Mouse (Mus musculus) intestine, postnatal 0 days (tissue): ENCODE measurements at regions not wholly inside any gene's neighbourhood (a gene's known extent, or its start where the extent isn't known, plus 50 kb on each side); places are given as distances from the start of the nearest gene placed in this dataset.

Source experiments
- ATAC-seq: fragments of 200-750 bp; cut with Nextera tagmentation; 2 replicates; pipeline ENCODE4 v1.8.0; 2017; ENCODE audit warnings: mild to moderate bottlenecking, moderate TSS enrichment, moderate library complexity
- H3K27ac ChIP-seq: fragments of 300-500 bp; sonication (generic); 2 replicates; pipeline ENCODE4 v1.5.1; 2014; ENCODE audit warnings: mild to moderate bottlenecking, low read depth, low read length, moderate library complexity
- H3K27me3 ChIP-seq: fragments of 300-500 bp; sonication (generic); replicated peaks from 2 replicates; pipeline ENCODE4 v1.6.1; 2014; ENCODE audit warnings: low read length, mixed read lengths; ENCODE audit not compliant: control insufficient read depth, insufficient read depth
- H3K36me3 ChIP-seq: fragments of 300-500 bp; sonication (generic); 2 replicates; pipeline ENCODE4 v1.6.1; 2014; ENCODE audit warnings: mild to moderate bottlenecking, moderate library complexity; ENCODE audit not compliant: control insufficient read depth, insufficient read depth
- H3K4me1 ChIP-seq: fragments of 300-500 bp; sonication (generic); replicated peaks from 2 replicates; pipeline ENCODE4 v1.6.1; 2014; ENCODE audit warnings: antibody characterized with exemption, low read length, mixed read lengths; ENCODE audit not compliant: control insufficient read depth, insufficient read depth
- H3K4me2 ChIP-seq: fragments of 300-500 bp; sonication (generic); replicated peaks from 2 replicates; pipeline ENCODE4 v1.6.1; 2014; ENCODE audit warnings: low read depth, mild to moderate bottlenecking, moderate library complexity
- H3K4me3 ChIP-seq: fragments of 300-500 bp; sonication (generic); 2 replicates; pipeline ENCODE4 v1.5.1; 2014; ENCODE audit warnings: low read depth, low read length
- H3K9ac ChIP-seq: fragments of 300-500 bp; sonication (generic); 2 replicates; pipeline ENCODE4 v1.6.1; 2014; ENCODE audit warnings: mild to moderate bottlenecking, low read depth, low read length
- H3K9me3 ChIP-seq: fragments of 300-500 bp; sonication (generic); 2 replicates; pipeline ENCODE4 v1.6.1; 2016; ENCODE audit warnings: mixed run types; ENCODE audit not compliant: control insufficient read depth
- CTCF ChIP-seq: sonication (generic); IDR thresholded peaks from 2 replicates; pipeline ENCODE4 v1.5.1; 2016; ENCODE audit warnings: low read depth, mild to moderate bottlenecking, control low read depth, antibody characterized with exemption, moderate library complexity
- WGBS: fragments of 180-500 bp; shearing (Covaris S2); extraction: QIAGEN DNeasy Blood & Tissue Kit; methylation state at CpG from one replicate; pipeline ENCODE4 v1.1.7; 2014; 5-methylcytosine and 5-hydroxymethylcytosine counted together

DNA sequence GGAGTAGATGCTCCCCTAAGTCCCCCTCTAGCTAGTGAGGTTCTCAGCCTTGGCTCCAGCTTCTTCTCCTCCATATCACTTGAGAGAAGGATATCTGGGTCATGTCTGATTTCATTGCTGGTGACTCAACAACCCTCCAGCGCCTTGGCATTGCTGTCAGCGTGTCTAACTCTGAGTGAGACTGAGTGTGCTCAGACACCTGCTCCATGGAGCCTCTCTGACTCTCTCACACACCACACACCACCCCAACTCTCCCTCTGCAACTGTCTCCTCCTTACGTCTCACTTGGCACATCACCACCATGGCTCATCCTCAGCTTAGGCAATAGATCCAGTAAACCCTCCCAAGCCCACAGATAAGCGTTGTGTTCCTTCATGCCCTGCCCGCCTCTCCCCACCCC is 260.0 kb downstream of the Rps15a start:
- no peak overlapping the region for H3K4me3 ChIP-seq

DNA sequence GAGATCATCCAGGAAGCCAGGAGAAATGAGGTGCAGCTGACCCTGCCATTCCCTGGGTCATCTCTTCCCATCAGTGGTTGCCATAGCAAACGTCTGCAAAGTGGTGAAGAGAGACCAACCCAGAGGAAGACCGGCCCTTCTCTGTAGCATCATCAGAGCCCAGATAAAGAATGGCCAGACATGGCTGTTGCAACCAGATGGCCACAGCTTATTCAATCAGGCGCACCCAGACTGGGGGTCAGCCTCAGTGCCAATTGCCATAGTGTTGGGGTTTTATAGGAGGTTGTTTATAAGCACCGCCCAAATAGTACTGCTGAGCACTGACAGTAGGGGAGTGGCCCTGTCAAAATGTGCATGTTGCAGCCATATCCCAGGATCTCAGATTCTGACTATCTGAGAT is 262.3 kb downstream of the Rps15a start:
- Histone ChIP-seq H3K9me3 (no peaks in the 10 kb centered on the region), H3K9ac (no peak overlapping the region), H3K4me1 (no peaks in the 10 kb centered on the region), H3K27ac (no peak overlapping the region), H3K4me3 (no peak overlapping the region), H3K27me3 (no peaks in the 10 kb centered on the region), H3K36me3 (no peaks in the 10 kb centered on the region), H3K4me2 (no peak overlapping the region)
- no peak for TF ChIP-seq CTCF
- 54% methylated on average over 4 of the region's 4 CpGs for WGBS
- no peak for ATAC-seq

More for the DNA sequence above, 260.0 kb downstream of the Rps15a start:
- H3K9ac ChIP-seq = no peak overlapping the region
- no peak for ATAC-seq
- 90% methylated on average over 5 of the region's 5 CpGs for WGBS
- no peaks in the 10 kb centered on the region for H3K4me1 ChIP-seq
- no peaks in the 10 kb centered on the region for H3K36me3 ChIP-seq
- no peaks in the 10 kb centered on the region for H3K9me3 ChIP-seq
- no peak overlapping the region for H3K27ac ChIP-seq
- H3K4me2 ChIP-seq = no peak overlapping the region
- TF ChIP-seq CTCF = no peak
- H3K27me3 ChIP-seq = no peaks in the 10 kb centered on the region

DNA sequence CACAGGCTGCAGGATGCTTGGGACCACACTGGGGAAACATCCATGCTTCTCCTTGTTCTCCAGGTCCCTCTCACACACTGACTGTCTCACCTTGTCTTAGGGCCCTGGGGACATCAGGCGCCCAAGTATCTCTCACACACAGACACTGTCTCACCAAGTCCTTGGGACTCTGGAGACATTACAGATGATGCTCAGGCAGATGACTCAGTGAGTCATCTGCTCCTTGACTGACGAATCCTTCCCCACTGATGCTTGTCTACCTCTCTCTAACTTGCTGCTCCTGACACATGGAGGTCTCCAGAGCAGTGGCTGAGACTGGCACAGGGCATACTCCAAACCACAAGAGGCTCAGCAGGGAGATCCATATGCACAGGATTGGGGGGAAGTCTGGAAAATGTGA is 263.1 kb downstream of the Rps15a start:
- Histone ChIP-seq H3K27ac (no peak overlapping the region), H3K27me3 (no peaks in the 10 kb centered on the region), H3K4me1 (no peaks in the 10 kb centered on the region), H3K4me2 (no peak overlapping the region), H3K9me3 (no peaks in the 10 kb centered on the region), H3K4me3 (no peak overlapping the region), H3K9ac (no peak overlapping the region), H3K36me3 (no peaks in the 10 kb centered on the region)
- no peak for TF ChIP-seq CTCF
- 67% methylated on average over 2 of the region's 2 CpGs for WGBS
- ATAC-seq = no peak

- Histone ChIP-seq H3K4me1 (no peaks in the 10 kb centered on the region), H3K36me3 (no peaks in the 10 kb centered on the region), H3K9ac (no peak overlapping the region), H3K4me3 (no peak overlapping the region), H3K27me3 (no peaks in the 10 kb centered on the region), H3K4me2 (no peak overlapping the region), H3K27ac (no peak overlapping the region), H3K9me3 (no peaks in the 10 kb centered on the region)
- WGBS = 88% methylated on average over 6 of the region's 6 CpGs
- no peak for ATAC-seq
- TF ChIP-seq CTCF = no peak
Observed at GRCm38 (mm10) chr7:117850822-117851221, 265.2 kb downstream of the Rps15a start.

GRCm38 (mm10) chr7:117846041-117846440 is 269.9 kb downstream of the Rps15a start:
- ATAC-seq = no peak
- no peak for TF ChIP-seq CTCF
- Histone ChIP-seq H3K4me2 (no peak overlapping the region), H3K9ac (no peak overlapping the region), H3K4me1 (no peaks in the 10 kb centered on the region), H3K36me3 (no peaks in the 10 kb centered on the region), H3K27ac (no peak overlapping the region), H3K9me3 (no peaks in the 10 kb centered on the region), H3K4me3 (no peak overlapping the region), H3K27me3 (no peaks in the 10 kb centered on the region)
- WGBS = 85% methylated on average over 5 of the region's 5 CpGs

GRCm38 (mm10) chr7:117842780-117843179 is 273.2 kb downstream of the Rps15a start:
- no peak for TF ChIP-seq CTCF
- Histone ChIP-seq H3K9ac (no peak overlapping the region), H3K9me3 (no peaks in the 10 kb centered on the region), H3K36me3 (no peaks in the 10 kb centered on the region), H3K27ac (no peak overlapping the region), H3K4me2 (no peak overlapping the region), H3K4me3 (no peak overlapping the region), H3K27me3 (no peaks in the 10 kb centered on the region), H3K4me1 (no peaks in the 10 kb centered on the region)
- WGBS = 37% methylated on average over 5 of the region's 5 CpGs
- ATAC-seq = no peak

GRCm38 (mm10) chr7:117795035-117795434 is 321.0 kb downstream of the Rps15a start:
- no peaks in the 10 kb centered on the region for H3K4me1 ChIP-seq
- H3K36me3 ChIP-seq = no peaks in the 10 kb centered on the region
- no peak for TF ChIP-seq CTCF
- no peaks in the 10 kb centered on the region for H3K27me3 ChIP-seq
- H3K27ac ChIP-seq = no peak overlapping the region
- H3K4me2 ChIP-seq = no peak overlapping the region
- no peak overlapping the region for H3K9ac ChIP-seq
- 45% methylated on average over 3 of the region's 3 CpGs for WGBS
- no peaks in the 10 kb centered on the region for H3K9me3 ChIP-seq
- no peak for ATAC-seq
- no peak overlapping the region for H3K4me3 ChIP-seq
